Mouse (Mus musculus): ENCODE measurements at regions not wholly inside any gene's neighbourhood (a gene's known extent, or its start where the extent isn't known, plus 50 kb on each side); places are given as distances from the start of the nearest gene placed in this dataset.
A peak's percentile ranks its signal among the peaks of the same experiment; 100 is the strongest.

DNA sequence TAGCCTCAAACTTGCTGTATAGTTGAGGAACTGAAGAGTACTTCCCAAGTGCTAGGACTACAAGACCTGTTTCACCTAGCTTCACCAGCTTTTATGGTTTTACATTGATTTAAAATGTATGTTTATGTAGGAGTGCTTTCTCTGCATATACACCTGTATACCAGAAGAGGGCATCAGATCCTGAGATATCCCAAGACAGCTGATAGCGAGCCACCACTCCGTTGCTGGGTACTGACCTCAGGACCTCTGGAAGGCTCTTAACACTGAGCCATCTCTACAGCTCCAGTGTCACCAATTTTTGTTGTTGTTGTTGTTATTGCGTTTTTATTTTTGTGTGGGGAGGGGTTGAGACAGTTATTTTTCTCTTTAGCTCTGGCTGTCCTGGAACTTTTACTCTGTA lies 55.9 kb upstream of the Ddx3x start:
- DNase-seq (ENCODE audit: low spot score in 2 of 2) = no peak

DNA sequence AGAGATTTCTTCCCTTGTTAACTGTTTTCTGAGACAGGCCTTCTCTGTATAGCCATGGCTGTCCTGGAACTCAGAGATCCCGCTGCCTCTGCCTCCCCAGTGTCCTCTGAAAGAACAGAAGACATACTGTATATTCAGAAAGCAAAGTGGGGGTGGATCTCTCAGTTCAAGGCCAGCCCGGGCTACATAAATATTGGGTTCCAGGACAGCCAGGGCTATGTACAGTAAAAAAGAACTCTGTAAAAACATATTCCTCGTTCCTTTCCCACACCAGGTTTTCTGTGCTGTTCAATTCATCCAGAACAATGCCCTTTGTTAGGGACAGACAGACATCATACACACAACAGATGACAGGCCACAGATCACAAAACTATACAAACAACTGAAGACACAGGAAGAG lies 54.3 kb upstream of the Ddx3x start:
- no peak for DNase-seq (ENCODE audit: low spot score in 2 of 2)

DNA sequence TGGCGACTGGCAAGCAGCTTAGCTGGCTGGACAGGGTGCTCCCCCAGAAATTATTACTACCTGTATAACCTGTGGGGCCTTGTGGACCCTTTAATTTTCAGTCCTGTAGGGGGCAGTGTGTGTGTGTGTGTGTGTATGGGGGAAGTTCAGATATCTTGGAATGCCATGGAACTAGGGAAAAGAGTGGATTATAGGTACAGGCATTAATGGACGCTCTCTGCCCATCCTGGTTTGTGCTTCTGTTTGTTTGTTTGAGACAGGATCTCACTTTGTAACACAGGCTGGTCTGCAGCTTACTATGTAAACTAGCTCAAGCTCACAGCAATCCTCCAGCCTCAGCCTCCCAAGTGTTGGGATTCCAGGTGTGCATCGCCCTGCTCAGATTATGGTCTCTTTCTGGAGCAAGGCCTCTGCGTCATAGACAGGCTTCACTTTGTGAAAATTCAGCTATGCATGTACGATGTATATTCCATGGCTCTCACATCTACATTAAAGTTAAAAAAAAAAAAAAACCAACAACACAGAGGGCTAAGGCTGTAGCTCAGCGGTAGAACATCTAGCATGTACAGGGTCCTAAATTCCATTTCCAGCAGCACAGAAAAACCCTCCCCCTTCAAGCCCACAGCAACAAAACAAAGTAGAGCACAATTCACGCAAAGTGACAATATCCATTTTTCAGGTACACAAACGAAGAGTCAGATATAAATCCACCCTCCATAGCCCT lies 50.7 kb upstream of the Ddx3x start:
- DNase-seq (ENCODE audit: low spot score in 2 of 2) = peak in 1 of 2 experiments; percentile 11

DNA sequence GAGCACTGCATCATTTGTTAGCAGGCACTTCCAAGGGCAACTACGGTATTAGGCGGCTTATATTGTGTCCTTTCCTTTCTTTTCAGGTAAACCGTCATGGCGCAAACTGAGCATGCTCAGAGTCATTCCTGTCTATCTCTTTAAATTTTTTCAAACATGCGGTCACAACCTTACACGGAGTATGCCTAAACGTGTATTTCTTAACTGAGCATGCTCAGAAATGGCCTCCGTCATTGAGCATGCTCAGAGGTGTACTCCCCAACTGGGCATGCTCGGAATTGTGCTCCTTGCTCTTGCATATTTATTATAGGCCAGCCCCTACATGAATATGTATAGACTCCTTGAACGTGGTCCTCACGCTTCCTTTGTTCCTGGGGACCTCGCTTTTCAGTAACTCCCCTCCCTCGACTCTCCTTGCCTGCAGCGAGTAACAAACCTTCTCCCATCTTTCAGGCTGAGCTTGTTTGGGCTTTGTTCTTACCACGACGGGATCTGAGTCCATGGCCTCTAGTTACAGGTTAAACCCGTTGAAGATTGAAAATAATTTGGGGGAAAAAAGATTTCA lies 50.1 kb upstream of the Ddx3x start:
- peak; percentile 66 to 93 for DNase-seq (ENCODE audit: low spot score in 2 of 2)
